Mouse (Mus musculus): Measurements from ENCODE around the gene Macf1. TPM values are rescaled to one million over a fixed set of nuclear protein-coding genes. Genes with fewer than 3 reads are reported as not detected.
"Not testable (repeated sequence)": the region's sequence is repeated elsewhere in the genome, so short reads cannot be mapped to it uniquely, and the experiment has no call there.

The Macf1 gene
- total RNA-seq, 2 experiments from 2014 or later, result 225 to 255 TPM

- DNase-seq, result no peak
Measured at GRCm38 (mm10) chr4:123340232-123340631, 343.9 kb downstream of the Macf1 start.

GRCm38 (mm10) chr4:123337693-123338092 is 346.5 kb downstream of the Macf1 start:
- no peak for DNase-seq

- DNase-seq, result no peak
Measured at GRCm38 (mm10) chr4:123335796-123336585, 348.2 kb downstream of the Macf1 start.

- not testable (repeated sequence) for DNase-seq
Measured at GRCm38 (mm10) chr4:123335244-123335643, 348.9 kb downstream of the Macf1 start.

- DNase-seq, result no peak
Measured at GRCm38 (mm10) chr4:123334177-123334576, 350.0 kb downstream of the Macf1 start.

GRCm38 (mm10) chr4:123333151-123333550 is 351.0 kb downstream of the Macf1 start:
- no peak for DNase-seq

- DNase-seq, result not testable (repeated sequence)
Measured at GRCm38 (mm10) chr4:123331961-123332360, 352.2 kb downstream of the Macf1 start.

- DNase-seq, result no peak
Measured at GRCm38 (mm10) chr4:123331326-123331725, 352.8 kb downstream of the Macf1 start.

GRCm38 (mm10) chr4:123328946-123329345 is 355.2 kb downstream of the Macf1 start:
- no peak for DNase-seq

- no peak for DNase-seq
Measured at GRCm38 (mm10) chr4:123327630-123328029, 356.5 kb downstream of the Macf1 start.

GRCm38 (mm10) chr4:123326087-123326486 is 358.1 kb downstream of the Macf1 start:
- DNase-seq, result no peak

GRCm38 (mm10) chr4:123323534-123323933 is 360.6 kb downstream of the Macf1 start, which contains the start of gene Oxct2a:
Oxct2a (minus strand) TSS chr4:123323634.
- DNase-seq, result no peak

- DNase-seq, result not testable (repeated sequence)
Measured at GRCm38 (mm10) chr4:123322910-123323309, 361.2 kb downstream of the Macf1 start.

- no peak for DNase-seq
Measured at GRCm38 (mm10) chr4:123314497-123314896, 369.7 kb downstream of the Macf1 start.

- no peak for DNase-seq
Measured at GRCm38 (mm10) chr4:123313010-123313409, 371.1 kb downstream of the Macf1 start.

- no peak for DNase-seq
Measured at GRCm38 (mm10) chr4:123311845-123312244, 372.3 kb downstream of the Macf1 start.

- no peak for DNase-seq
Measured at GRCm38 (mm10) chr4:123308292-123308691, 375.9 kb downstream of the Macf1 start.

- DNase-seq, result no peak
Measured at GRCm38 (mm10) chr4:123306999-123307398, 377.2 kb downstream of the Macf1 start.

GRCm38 (mm10) chr4:123305789-123306188 is 378.4 kb downstream of the Macf1 start:
- peak in 1 of 2 experiments; percentile 16 for DNase-seq

Small RNA genes lying within 50 kb of the gene (microRNA-seq; reads per million reads assigned to microRNA genes)
- 0 reads per million in 2 experiments for gene Mir6398

Other genes with a start within 250 kb of the Macf1 start
- 100 to 1,000 TPM; 180 to 196 TPM for gene Ndufs5, start 33.8 kb upstream of the Macf1 start, total RNA-seq (2021)
- 10 to 100 TPM; 56.8 to 65.2 TPM for gene Akirin1, start 66.0 kb upstream of the Macf1 start, total RNA-seq (2021)
- gene Rhbdl2, start 103.5 kb upstream of the Macf1 start, total RNA-seq (2021), result 1 to 10 TPM in 1 of 2 experiments, under 1 TPM in 1; 0.72 to 1.1 TPM
- gene 4933427I04Rik, start 175.3 kb upstream of the Macf1 start, total RNA-seq (2021), result not detected
- 10 to 100 TPM; 11.4 to 12.7 TPM for gene Mycbp, start 220.5 kb upstream of the Macf1 start, total RNA-seq (2021)
- 10 to 100 TPM; 56.5 to 59.2 TPM for gene Rragc, start 233.1 kb upstream of the Macf1 start, total RNA-seq (2021)
- not detected for gene 4930535I16Rik, start 233.7 kb upstream of the Macf1 start, total RNA-seq (2021)

Data from layer of hippocampus, postnatal 36 days (tissue).